Mouse (Mus musculus) neural tube, embryonic 11.5 days (tissue): Measurements from ENCODE around the gene Epb41l5. TPM values are rescaled to one million over a fixed set of nuclear protein-coding genes. Genes with fewer than 3 reads are reported as not detected.

Experiments used
- ATAC-seq: fragments of 200-750 bp; cut with Nextera tagmentation; 2 replicates; pipeline ENCODE4 v1.8.0; 2017; ENCODE audit warnings: moderate number of reproducible peaks, mild to moderate bottlenecking, moderate TSS enrichment, moderate library complexity; ENCODE audit not compliant: insufficient read depth, low FRiP score, low TSS enrichment
- DNase-seq: peaks from one replicate; pipeline ENCODE4 v3.0.0-alpha.2; 2015; ENCODE audit warnings: low spot score
- H3K27ac ChIP-seq: fragments of 300-500 bp; sonication (generic); 2 replicates; pipeline ENCODE4 v1.5.1; 2014; ENCODE audit warnings: low read depth, mild to moderate bottlenecking, low read length
- H3K27me3 ChIP-seq: fragments of 300-500 bp; sonication (generic); 2 replicates; pipeline ENCODE4 v1.6.1; 2014; ENCODE audit warnings: mild to moderate bottlenecking, low read length, mixed read lengths; ENCODE audit not compliant: control insufficient read depth, insufficient read depth
- H3K36me3 ChIP-seq: fragments of 300-500 bp; sonication (generic); 2 replicates; pipeline ENCODE4 v1.6.1; 2014; ENCODE audit warnings: mild to moderate bottlenecking, low read length, moderate library complexity, mixed read lengths; ENCODE audit not compliant: control insufficient read depth, insufficient read depth
- H3K4me1 ChIP-seq: fragments of 300-500 bp; sonication (generic); 2 replicates; pipeline ENCODE4 v1.6.1; 2014; ENCODE audit warnings: low read length, mixed read lengths; ENCODE audit not compliant: control insufficient read depth, insufficient read depth
- H3K4me2 ChIP-seq: fragments of 300-500 bp; sonication (generic); 2 replicates; pipeline ENCODE4 v1.6.1; 2014; ENCODE audit warnings: low read depth, mild to moderate bottlenecking, moderate library complexity
- H3K4me3 ChIP-seq: fragments of 300-500 bp; sonication (generic); 2 replicates; pipeline ENCODE4 v1.5.1; 2014; ENCODE audit warnings: low read depth, low read length
- H3K9ac ChIP-seq: fragments of 300-500 bp; sonication (generic); 2 replicates; pipeline ENCODE4 v1.6.1; 2014; ENCODE audit warnings: mild to moderate bottlenecking, low read length
- H3K9me3 ChIP-seq: fragments of 300-500 bp; sonication (generic); 2 replicates; pipeline ENCODE4 v1.6.1; 2016; ENCODE audit warnings: low read length; ENCODE audit not compliant: control insufficient read depth
- WGBS: fragments of 180-500 bp; shearing (Covaris S2); extraction: QIAGEN DNeasy Blood & Tissue Kit; methylation state at CpG from one replicate; pipeline ENCODE4 v1.1.7; 2014; 5-methylcytosine and 5-hydroxymethylcytosine counted together
- polyA plus RNA-seq: library from polyadenylated mRNA; unstranded; fragments of >200 nt; fragmentation: Nextera tagmentation; extraction: Ambion mirVana; gene quantifications from 2 replicates; pipeline ENCODE4 v1.2.1, GENCODE M21; 2014

Epb41l5 gene
- polyA plus RNA-seq, 1 experiment from 2014 or later, result 33.3 TPM

DNA sequence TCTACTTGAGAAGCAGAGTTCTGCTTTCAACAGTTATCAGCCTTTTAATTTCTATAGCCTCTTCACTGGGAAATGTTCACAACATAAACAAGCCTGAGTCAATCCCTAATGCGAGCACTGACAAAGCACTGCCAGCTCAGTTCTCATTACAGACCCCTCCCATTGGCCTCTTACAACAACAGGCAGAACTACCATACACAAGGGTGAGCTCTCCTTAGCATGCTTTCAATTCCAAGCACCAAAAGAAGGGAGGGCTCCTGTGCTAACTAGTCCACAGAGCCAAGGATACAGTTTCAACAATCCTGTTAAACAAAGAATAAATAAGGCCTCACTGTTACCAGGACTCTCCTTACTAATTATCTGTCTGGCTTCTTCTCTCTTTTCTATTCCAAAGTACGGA lies 24.4 kb downstream of the Epb41l5 start:
- no peak for ATAC-seq
- Histone ChIP-seq H3K4me3 (no peak overlapping the region), H3K4me1 (no peaks in the 10 kb centered on the region)

GRCm38 (mm10) chr1:119605396-119605795 lies 43.4 kb downstream of the Epb41l5 start:
- Histone ChIP-seq H3K4me2 (no peak overlapping the region), H3K9ac (no peak overlapping the region), H3K27me3 (no peaks in the 10 kb centered on the region), H3K4me3 (no peak overlapping the region), H3K9me3 (no peaks in the 10 kb centered on the region), H3K4me1 (no peaks in the 10 kb centered on the region), H3K36me3 (no peaks in the 10 kb centered on the region), H3K27ac (no peak overlapping the region)
- DNase-seq, result no peak
- ATAC-seq, result no peak
- 93% methylated on average over 3 of the region's 3 CpGs for WGBS

More for the DNA sequence above, 24.4 kb downstream of the Epb41l5 start:
- Histone ChIP-seq H3K9ac (no peak overlapping the region), H3K27ac (no peak overlapping the region), H3K9me3 (no peaks in the 10 kb centered on the region), H3K4me2 (no peak overlapping the region), H3K36me3 (no peaks in the 10 kb centered on the region; the same call in 1 of the 2 replicates), H3K27me3 (no peaks in the 10 kb centered on the region)
- no peak for DNase-seq
- WGBS, result 66% methylated on average over 2 of the region's 2 CpGs

GRCm38 (mm10) chr1:119602448-119602847 lies 46.4 kb downstream of the Epb41l5 start:
- no peak overlapping the region for H3K9ac ChIP-seq
- H3K4me3 ChIP-seq, result no peak overlapping the region
- H3K4me2 ChIP-seq, result no peak overlapping the region
- no peaks in the 10 kb centered on the region for H3K4me1 ChIP-seq
- no peaks in the 10 kb centered on the region for H3K36me3 ChIP-seq
- ATAC-seq (no peak), DNase-seq (no peak)
- WGBS, result 98% methylated on average over 12 of the region's 12 CpGs
- no peaks in the 10 kb centered on the region for H3K9me3 ChIP-seq
- H3K27ac ChIP-seq, result no peak overlapping the region
- H3K27me3 ChIP-seq, result no peaks in the 10 kb centered on the region

DNA sequence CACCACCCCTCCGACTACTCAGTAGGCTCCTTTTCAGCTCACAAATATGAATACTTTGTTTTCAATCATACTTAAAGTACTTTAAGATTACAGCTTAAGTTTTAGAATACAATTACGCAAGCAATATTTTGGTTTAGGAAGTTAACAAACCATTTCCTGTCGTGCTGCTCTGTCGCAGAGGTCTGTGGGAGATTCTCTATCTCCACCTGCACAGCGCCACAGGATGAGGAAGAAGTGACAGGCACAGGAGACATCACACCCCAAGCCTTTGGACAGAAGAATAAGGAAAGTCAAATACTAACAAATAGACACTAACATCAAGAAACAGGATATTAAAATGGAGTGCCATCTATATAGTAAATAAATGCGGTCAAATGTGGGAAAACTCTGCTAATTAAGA lies 49.9 kb downstream of the Epb41l5 start:
- Histone ChIP-seq H3K27me3 (no peaks in the 10 kb centered on the region), H3K27ac (no peak overlapping the region), H3K4me3 (no peak overlapping the region), H3K9ac (no peak overlapping the region), H3K4me1 (no peaks in the 10 kb centered on the region), H3K9me3 (no peaks in the 10 kb centered on the region), H3K4me2 (no peak overlapping the region), H3K36me3 (no peaks in the 10 kb centered on the region)
- DNase-seq, result no peak
- WGBS, result 94% methylated on average over 6 of the region's 6 CpGs
- no peak for ATAC-seq

DNA sequence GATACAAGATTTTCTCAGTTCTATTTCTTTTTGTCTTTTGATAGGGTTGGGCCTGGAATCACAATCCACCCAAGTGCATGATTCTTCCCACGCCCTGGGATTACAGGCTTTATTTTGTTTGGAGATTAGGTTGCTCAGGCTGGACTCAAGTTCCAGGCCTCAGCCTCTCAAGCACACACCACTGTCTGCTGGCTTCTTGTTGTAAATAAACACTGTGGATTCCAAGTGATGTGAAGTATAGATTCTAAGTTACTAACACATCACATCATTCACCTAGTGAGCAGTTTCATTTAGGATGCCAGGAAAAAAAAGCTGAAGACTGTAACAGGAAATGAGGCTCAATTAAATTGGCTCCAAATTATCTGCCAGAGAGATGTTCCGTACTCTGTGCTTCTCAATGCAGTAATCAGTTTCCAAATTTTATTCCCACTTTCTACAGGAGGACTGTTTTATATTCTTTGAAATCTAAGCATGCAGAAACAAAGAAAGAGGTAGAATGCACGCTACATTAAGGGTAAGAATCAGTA lies 51.8 kb downstream of the Epb41l5 start:
- Histone ChIP-seq H3K4me1 (no peaks in the 10 kb centered on the region), H3K36me3 (no peaks in the 10 kb centered on the region), H3K9ac (no peak overlapping the region), H3K4me3 (no peak overlapping the region), H3K4me2 (no peak overlapping the region), H3K27me3 (no peaks in the 10 kb centered on the region), H3K27ac (no peak overlapping the region), H3K9me3 (no peaks in the 10 kb centered on the region)
- DNase-seq, result no peak
- 86% methylated on average over 3 of the region's 3 CpGs for WGBS
- no peak for ATAC-seq

GRCm38 (mm10) chr1:119590041-119590440 lies 58.8 kb downstream of the Epb41l5 start:
- H3K9me3 ChIP-seq, result no peaks in the 10 kb centered on the region
- no peak overlapping the region for H3K4me3 ChIP-seq
- ATAC-seq (no peak), DNase-seq (no peak)
- H3K9ac ChIP-seq, result no peak overlapping the region
- no peak overlapping the region for H3K4me2 ChIP-seq
- WGBS, result 87% methylated on average over 2 of the region's 2 CpGs
- H3K27me3 ChIP-seq, result no peaks in the 10 kb centered on the region
- H3K4me1 ChIP-seq, result no peaks in the 10 kb centered on the region
- no peaks in the 10 kb centered on the region for H3K36me3 ChIP-seq
- no peak overlapping the region for H3K27ac ChIP-seq

DNA sequence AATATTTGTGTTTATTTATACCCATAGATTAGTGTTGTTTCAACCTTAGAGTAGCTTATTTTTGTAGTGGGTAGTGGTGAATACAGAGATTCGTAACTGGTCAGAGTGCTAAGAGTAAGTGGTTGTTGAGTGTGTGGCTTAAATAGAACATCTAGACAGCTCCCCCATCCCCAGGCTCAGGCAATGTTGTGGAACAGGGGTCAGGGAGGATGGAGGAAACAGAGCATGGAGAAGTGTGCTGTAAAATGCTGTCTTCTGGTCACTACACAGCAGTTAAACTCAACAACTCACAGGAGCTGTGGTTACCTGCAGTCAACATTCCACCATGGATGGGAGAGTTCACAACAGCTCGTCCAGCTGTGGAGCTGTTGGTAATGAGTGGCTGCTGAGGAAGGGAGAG lies 63.8 kb downstream of the Epb41l5 start:
- H3K9me3 ChIP-seq, result no peaks in the 10 kb centered on the region
- H3K27me3 ChIP-seq, result no peaks in the 10 kb centered on the region
- no peaks in the 10 kb centered on the region for H3K4me1 ChIP-seq
- WGBS, result 91% methylated on average over 2 of the region's 2 CpGs
- H3K36me3 ChIP-seq, result no peaks in the 10 kb centered on the region
- ATAC-seq, result no peak
- DNase-seq, result no peak
- no peak overlapping the region for H3K4me3 ChIP-seq
- H3K9ac ChIP-seq, result no peak overlapping the region
- H3K27ac ChIP-seq, result no peak overlapping the region
- no peak overlapping the region for H3K4me2 ChIP-seq

- Histone ChIP-seq H3K9me3 (no peaks in the 10 kb centered on the region), H3K4me1 (no peaks in the 10 kb centered on the region), H3K36me3 (no peaks in the 10 kb centered on the region), H3K4me3 (no peak overlapping the region), H3K27ac (no peak overlapping the region), H3K27me3 (no peaks in the 10 kb centered on the region), H3K4me2 (no peak overlapping the region), H3K9ac (no peak overlapping the region)
- DNase-seq (no peak), ATAC-seq (no peak)
- WGBS, result 83% methylated on average over 1 of the region's 1 CpGs
Measured at GRCm38 (mm10) chr1:119570134-119570533, 78.7 kb downstream of the Epb41l5 start.

DNA sequence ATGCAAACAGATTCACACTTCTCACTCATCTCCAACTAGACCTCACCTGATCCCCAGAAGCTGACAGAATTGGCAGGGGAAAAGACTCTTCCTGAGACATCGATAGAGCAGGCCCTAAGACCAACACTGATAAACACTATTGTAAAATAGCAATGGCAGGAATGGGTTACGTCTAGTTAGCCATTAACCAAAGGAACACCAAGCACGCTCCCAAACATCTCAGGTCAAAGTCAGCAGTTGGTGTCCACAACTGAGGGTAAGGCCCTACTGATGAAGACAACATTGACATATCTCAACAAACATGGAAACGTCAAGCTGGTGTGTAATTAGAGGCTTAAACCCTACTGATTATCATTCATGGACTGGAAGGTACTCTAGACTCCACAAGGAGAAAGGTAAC lies 83.3 kb downstream of the Epb41l5 start:
- H3K9ac ChIP-seq, result no peak overlapping the region
- no peaks in the 10 kb centered on the region for H3K9me3 ChIP-seq
- H3K27ac ChIP-seq, result no peak overlapping the region
- H3K4me3 ChIP-seq, result no peak overlapping the region
- no peaks in the 10 kb centered on the region for H3K27me3 ChIP-seq
- no peak overlapping the region for H3K4me2 ChIP-seq
- DNase-seq (no peak), ATAC-seq (no peak)
- H3K36me3 ChIP-seq, result no peaks in the 10 kb centered on the region
- H3K4me1 ChIP-seq, result no peaks in the 10 kb centered on the region
- WGBS, result 95% methylated on average over 4 of the region's 4 CpGs
